Mouse (Mus musculus) T-cell, adult 2 months (primary cell): ENCODE measurements around the gene Ifrd2.
"Not testable (repeated sequence)": the region's sequence is repeated elsewhere in the genome, so short reads cannot be mapped to it uniquely, and the experiment has no call there.

Source experiments
- DNase-seq: peaks from one replicate; pipeline ENCODE4 v3.0.0; 2022; ENCODE audit warnings: low spot score

The Ifrd2 gene

DNA sequence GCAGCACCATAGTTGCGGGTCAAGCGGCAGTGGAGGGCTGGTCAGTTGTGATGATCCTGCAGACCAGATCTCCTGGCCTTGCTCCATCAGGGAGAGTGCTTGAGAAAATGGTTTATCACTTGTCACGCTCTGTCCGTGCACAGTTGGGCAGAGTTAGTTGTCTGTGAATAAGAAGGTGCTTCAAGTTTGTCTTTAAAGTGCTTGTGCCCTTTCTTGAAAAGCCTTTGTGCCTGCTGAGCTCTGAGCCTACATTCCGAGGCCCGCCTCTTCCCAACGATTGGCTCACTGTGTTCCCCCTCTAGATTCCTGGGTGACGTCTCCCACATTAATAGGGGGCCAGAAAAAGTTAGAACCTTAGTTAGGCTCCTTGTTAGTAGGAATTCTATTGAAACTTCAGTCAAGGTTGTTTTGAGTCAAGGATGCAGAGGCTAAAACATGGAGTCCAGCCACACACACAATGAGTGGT, 35.5 kb upstream of the Ifrd2 start:
- no peak for DNase-seq

GRCm38 (mm10) chr9:107552690-107553393, 34.6 kb upstream of the Ifrd2 start:
- no peak for DNase-seq

DNA sequence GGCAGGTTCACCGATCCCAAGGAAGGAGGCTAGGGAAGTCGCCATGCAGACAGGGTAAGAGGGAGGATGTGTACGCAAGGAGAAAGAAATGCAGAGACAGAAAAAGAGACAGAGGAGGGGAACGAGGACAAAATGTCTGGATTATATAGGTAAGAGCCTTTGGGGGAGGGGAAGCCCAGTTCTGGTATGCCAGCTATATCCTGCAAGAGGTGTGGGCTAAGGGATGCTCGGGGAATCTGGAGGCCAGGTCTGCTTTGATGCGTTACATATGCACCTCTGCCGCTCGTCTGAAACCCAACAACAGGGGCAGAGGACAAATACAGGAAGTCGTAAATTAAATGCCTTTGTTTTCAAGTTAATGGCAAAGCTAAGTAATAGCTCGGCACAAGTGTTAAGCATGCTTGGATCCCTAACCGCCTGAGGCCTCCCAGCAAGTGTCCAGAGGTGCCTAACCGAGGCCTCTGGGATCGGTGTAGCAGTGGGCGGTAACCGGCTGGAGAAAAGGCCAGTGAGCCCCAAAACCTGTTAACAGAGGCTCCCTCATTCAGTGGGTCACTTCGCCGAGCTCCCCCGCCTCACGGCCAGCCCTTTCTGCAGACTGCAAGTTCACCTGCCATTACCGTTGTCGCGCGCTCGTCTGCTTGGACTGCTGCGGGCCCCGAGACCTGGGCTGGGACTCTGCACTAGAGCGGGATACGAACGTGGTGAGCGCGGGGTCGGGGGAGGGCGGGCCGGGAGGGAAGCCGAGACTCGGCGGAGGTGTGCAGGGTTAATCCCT, 33.7 kb upstream of the Ifrd2 start:
- DNase-seq: peak; percentile 41

- peak; percentile 98 for DNase-seq
These were observed 33.1 kb upstream of the Ifrd2 start for GRCm38 (mm10) chr9:107554319-107554825.

GRCm38 (mm10) chr9:107555031-107555457, 32.4 kb upstream of the Ifrd2 start:
- DNase-seq: no peak

- DNase-seq: no peak
These were observed 31.7 kb upstream of the Ifrd2 start for GRCm38 (mm10) chr9:107555701-107556100.

DNA sequence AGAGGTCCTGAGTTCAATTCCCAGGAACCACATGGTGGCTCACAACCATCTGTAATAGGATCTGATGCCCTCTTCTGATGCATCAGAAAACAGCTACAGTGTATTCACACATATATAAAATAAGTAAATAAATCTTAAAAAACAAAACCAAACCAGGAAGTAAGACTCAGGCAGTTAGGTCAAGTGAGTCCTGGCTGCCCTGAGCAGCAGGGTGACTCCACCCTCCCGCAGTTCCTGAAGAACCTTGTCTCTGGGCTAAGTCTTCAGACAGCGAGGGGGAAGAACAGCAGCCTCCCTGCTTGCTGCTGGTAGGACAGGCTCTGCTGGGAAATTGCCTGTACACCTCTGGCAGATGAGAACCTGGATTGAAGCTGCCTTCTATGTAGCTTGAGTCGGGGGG, 31.1 kb upstream of the Ifrd2 start:
- DNase-seq: no peak

GRCm38 (mm10) chr9:107563029-107563581, 24.3 kb upstream of the Ifrd2 start, which contains the start of gene Tusc2:
Gene Tusc2, plus strand, starts transcription at chr9:107563255.
- DNase-seq: peak; percentile 92

DNA sequence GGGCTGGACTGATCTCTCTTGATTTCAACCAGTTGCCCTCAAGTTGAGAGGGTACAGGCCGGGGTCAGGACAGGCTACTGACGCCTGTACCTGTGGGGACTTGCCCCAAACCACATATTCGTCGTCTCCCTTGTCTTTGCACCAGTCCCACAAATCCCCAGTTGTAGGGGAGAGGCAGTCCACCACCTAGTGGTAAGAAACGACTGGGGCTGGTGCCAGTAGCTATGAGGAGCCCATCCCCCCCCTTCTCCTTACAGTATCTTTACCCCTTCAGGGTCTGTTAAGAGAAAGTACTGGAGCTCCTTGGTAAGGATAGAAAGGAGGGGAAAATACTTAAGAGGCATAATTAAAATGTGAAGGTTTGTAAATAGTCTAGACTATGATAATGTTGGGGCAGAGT, 21.9 kb upstream of the Ifrd2 start:
- DNase-seq: not testable (repeated sequence)

DNA sequence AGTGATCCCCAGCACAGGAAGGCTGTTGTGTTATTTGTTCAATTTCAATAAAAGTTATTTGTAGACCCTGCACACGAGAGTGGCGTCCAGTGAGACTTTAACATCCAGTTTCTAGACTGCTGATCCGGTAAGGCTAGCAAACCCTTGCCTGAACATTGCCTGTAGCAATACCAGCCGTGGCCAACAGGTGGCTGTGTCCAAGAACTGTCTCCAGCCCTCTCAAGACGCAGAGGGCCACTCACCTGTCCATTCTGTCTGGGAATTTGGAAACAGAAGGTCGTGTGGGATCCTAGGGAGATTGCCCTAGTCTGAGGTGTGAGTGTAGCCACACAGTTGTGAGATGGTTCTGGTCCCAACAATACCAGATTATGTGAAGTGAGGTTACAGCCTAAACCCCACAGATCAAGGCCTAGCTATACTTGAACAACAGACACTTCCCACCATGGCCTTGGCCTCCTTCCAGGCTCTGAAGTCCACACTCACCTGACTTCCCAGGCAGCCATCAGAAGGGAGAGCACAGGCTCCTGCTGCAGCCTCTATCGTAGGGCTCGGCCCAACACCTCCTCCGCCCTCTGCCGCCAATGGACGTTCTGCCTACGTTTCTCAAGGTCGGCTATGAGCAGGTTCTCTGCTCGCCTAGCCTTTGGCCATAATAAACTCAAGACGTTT, 21.3 kb upstream of the Ifrd2 start:
- peak; percentile 53 for DNase-seq

- no peak for DNase-seq
These were observed 20.6 kb upstream of the Ifrd2 start for GRCm38 (mm10) chr9:107566855-107567254.

DNA sequence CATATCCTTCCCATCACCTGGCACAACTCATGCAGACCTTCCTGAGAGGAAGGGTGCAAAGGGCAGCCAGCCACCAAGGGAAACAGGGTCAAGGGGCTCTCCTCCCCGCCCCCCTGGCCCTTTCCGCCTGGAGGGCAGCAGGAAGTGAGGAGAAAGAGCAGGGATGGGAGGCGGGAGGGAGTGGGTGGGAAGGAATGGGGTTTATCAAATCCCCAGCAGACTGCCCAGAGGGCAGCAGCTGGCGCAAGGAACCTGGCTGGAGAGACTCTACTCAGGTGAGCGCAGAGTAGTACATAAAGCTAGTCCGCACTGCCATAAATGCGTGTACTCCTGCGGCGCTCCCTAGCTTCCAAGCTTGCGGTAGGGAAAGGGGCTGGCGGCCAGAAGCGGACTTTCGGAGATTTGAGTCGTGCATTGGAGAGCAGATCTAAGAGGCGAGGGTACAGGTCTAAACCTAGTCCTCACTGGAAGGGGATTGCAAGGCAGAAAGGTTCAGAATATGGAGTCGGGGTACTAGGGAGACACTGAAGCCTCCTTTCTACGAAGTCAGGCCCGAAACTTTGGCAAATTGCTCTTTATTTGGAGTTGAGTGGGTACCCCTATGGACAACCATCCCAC, 19.6 kb upstream of the Ifrd2 start, which contains the start of gene Hyal2:
Hyal2 (plus strand) TSS at position 244 of the 618 bp plus-strand sequence.
- no peak for DNase-seq

DNA sequence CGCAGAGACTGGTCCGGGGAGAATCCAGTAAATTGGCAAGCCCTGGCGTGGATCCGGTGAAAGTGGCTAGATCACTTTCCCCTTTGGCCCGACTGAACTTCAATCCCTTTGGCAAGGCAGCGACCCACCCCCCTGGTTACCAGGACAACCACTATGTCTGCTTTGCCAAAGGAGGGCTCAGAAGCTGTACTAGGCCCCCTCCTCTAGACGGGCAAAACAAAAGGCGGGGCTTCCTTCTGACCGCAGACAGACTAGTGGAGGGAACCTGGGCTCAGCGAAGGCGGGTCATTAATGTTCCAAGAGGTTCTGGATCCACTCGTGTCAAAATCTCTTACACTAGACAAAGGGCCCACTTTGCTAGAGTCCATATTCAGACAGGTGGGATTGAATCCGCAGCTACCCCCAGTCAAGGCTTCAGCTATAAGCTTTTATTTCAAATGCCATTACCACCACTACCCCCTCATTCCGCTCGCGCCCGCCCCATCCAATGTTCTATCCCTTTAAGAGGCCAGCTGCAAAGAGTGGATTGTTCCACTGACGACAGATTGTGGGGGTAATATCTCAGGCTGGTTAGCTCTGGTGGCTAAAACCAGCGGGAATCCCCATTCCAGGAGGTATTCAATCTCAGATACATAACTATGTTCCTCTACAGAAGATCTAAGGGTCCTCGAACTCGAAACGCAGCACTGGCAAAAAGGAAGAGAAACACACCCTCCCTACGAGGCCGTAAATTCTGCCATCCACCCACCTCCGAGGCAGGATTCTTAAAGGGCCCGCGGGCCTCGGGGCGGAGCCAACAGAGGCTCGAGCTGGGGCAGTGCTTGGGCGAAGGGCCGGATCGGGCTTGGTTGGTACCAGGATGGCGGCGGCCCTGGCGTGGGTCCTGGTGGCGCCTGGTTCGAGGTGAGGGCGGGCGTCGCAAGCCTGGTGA, 18.8 kb upstream of the Ifrd2 start:
- DNase-seq: peak; percentile 72

DNA sequence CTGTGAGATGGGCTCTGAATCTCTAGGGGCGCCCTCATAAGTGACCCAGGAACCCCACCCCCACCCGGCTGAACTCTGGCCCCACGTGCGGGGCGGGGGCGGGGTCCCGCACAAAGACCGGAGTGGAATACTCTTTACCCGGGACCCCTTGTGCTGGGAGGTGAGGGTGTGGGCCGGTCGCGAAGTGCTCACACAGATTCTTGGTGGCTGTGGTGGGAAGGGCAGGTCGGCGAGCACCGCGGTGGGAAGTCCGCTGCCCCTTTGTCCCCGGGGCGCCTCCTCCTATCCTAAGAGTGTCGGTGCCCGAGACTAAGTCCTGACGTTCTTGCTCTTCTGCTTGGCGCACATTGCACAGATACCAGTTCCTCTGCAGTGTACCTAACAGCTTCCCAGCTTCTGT, 18.2 kb upstream of the Ifrd2 start:
- DNase-seq: no peak

DNA sequence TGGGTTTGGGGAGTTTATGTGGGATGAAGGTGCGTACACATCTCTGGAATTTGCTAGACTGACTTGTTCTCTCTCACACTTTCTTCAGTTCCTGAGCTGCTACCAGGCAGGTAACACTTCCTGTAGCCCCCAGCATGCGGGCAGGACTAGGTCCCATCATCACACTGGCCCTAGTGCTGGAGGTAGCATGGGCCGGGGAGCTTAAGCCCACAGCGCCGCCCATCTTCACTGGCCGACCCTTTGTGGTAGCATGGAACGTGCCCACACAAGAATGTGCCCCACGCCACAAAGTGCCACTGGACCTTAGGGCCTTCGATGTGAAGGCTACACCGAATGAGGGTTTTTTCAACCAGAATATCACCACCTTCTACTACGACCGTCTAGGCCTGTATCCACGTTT, 17.4 kb upstream of the Ifrd2 start:
- no peak for DNase-seq

- no peak for DNase-seq
These were observed 16.6 kb upstream of the Ifrd2 start for GRCm38 (mm10) chr9:107570845-107571244.

GRCm38 (mm10) chr9:107571534-107572326, 15.7 kb upstream of the Ifrd2 start:
- no peak for DNase-seq

DNA sequence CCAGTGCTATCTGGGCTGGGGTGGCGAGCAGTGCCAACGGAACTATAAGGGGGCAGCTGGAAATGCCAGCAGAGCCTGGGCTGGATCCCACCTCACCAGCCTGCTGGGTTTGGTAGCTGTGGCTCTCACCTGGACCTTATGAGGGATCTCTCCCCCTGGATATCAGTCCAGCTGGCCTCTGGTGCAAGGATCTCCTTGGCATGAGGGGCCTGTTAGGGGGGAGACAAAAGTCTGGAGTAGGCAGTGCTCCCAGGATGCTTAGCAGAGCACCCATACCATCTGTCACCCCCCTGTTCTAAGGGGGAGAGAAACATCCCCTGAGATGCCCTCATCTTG, 15.1 kb upstream of the Ifrd2 start:
- DNase-seq: no peak

DNA sequence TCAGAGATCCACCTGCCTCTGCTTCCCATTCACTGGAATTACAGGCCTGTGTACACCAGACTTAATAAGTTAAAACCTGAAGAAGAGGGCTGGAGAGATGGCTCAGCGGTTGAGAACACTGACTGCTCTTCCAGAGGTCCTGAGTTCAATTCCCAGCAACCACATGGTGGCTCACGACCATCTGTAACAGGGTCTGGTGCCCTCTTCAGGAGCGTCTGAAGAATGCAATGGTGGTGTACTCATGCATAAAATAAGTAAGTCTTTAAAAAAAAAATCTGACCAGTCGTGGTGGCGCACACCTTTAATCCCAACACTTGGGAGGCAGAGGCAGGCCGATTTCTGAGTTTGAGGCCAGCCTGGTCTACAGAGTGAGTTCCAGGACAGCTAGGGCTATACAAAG, 13.7 kb upstream of the Ifrd2 start:
- DNase-seq: not testable (repeated sequence)
